Mouse (Mus musculus) CD4-positive helper T cell, adult 2 months (primary cell): ENCODE measurements around the gene Nckipsd.

Experiments
- DNase-seq: peaks from one replicate; pipeline ENCODE4 v3.0.0-alpha.2; 2012; ENCODE audit warnings: low read depth, missing footprints, low spot score

Nckipsd gene

DNA sequence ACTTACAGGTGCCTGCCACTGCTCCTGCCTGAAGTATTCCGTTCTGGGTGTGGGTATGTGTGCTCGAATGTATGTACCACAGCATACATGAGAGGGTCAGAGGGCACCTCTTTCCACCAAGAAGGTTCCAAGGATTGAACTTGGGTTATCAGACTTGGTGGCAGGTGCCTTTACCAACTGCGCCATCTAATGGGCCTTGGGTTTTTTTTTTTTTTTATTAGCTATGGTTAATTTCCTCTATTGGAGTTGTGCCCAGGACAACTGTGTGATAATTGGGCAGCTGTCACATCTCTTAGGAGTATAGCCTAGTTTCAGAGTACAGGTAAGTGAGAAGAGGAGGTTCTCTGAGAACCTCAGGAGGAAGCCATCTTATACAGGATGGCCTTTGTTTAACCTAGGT, 8.6 kb upstream of the Nckipsd start:
- DNase-seq = no peak

GRCm38 (mm10) chr9:108805768-108806167, 2.4 kb upstream of the Nckipsd start:
- no peak for DNase-seq

GRCm38 (mm10) chr9:108806379-108806778, 1.8 kb upstream of the Nckipsd start:
- DNase-seq = no peak

DNA sequence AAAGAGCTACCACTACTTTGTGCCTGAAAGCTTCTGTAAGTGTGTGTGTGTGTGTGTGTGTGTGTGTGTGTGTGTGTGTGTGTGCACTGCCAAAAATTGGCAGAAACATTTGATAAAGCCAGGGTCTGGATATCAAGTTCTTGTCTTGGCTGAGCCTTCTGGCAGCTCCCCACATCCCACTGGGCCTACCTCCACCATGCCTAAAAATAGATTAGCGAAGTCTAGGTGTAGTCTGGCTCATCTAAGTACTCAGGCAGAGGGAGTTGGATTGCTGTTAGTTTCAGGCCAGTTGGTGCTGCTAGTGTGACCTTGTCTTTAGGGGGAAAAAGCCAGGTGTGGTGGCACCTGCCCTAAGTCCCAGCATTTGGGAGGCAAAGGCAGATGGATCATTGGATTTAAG, 1.3 kb upstream of the Nckipsd start:
- no peak for DNase-seq

GRCm38 (mm10) chr9:108807674-108808073, 494 bp upstream of the Nckipsd start:
- DNase-seq = peak; percentile 17

- no peak for DNase-seq
Measured at GRCm38 (mm10) chr9:108809188-108809587, 1.0 kb downstream of the Nckipsd start.

- DNase-seq = no peak
Measured at GRCm38 (mm10) chr9:108809723-108810122, 1.6 kb downstream of the Nckipsd start.

DNA sequence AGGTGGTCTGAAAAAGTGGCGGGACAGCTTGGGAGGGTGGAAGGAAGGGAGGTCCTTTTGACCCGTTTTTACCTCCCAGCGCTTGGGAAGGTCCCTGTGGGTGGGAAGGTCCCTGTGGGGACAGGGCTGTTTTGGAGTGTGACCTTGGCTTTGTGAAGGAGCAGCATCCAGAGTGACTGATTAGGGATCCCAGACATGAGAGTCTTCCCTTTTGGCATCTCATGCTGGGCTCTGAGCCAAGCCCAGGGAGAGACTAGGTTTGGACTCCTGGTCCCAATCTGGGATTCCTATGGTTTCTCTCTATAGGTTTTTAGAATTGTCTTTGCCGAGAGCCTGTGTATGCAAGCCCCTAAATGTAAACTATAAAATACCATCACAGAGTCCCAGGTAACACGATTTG, 2.3 kb downstream of the Nckipsd start:
- DNase-seq = no peak

DNA sequence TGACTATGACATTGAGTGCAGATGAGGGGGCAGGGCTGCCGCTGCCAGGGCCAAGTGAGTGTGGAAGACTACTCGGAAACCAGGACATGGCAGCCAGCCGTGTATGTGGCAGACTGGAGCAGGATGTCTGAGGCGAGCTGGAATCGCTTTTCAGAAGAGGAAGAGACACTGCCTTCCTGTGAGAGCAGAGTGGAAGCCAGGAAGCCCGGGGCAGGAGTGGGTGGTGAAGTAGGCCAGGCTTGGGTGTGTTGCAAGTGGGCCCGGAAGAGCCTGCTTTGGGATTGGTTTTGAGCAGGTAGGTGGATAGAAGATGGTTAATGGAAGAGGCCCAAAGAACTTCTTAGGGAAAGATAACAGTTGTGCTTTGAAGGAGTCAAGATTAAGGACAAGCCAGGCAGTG, 7.4 kb downstream of the Nckipsd start:
- no peak for DNase-seq

GRCm38 (mm10) chr9:108819495-108819894, 11.3 kb downstream of the Nckipsd start:
- peak; percentile 48 for DNase-seq

DNA sequence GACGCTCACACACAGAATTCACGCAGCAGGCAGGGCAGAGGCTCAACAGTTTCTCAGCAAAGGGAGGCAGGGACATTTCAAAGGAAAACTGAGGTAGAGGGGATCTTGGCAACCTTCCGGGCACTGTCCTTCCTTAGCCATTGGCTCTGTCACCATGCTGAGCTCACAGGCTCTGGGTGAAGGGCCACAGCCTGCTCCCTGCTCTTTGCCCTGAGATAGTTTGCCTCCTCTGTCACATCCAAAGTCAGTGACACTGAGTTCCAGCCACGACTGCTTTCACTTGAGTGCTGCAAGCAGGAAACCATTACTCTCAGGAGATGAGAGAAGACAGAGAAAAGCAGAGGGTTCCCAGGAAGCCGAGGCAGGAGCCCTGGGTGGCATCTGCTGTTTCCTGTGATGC, 11.9 kb downstream of the Nckipsd start:
- DNase-seq = no peak

DNA sequence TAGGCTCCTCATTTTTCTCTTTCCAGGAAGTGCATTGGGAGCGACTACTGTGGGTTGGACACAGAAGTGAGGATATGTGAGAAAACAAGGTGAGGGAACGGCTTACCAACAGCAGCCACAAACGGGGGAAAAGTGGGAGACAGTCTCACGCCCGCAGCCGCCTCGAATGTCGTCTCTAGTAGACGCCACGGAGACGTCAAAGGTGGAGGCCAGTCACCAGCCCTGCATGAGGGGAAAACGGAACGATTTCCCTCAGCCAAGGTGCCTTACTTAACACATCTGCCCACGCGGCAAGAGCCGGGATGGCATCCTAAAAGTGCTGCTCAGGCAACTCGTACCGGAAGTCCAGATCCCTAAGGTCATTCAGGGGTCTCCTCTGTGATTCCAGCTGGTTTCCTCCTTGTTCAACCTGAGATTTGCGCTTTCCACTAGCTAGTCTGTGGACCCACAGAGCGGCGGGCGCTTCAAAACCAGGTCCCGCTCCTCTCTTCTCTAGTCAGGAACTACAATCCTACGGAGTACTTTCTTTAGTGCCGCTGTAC, 16.0 kb downstream of the Nckipsd start:
- no peak for DNase-seq

DNA sequence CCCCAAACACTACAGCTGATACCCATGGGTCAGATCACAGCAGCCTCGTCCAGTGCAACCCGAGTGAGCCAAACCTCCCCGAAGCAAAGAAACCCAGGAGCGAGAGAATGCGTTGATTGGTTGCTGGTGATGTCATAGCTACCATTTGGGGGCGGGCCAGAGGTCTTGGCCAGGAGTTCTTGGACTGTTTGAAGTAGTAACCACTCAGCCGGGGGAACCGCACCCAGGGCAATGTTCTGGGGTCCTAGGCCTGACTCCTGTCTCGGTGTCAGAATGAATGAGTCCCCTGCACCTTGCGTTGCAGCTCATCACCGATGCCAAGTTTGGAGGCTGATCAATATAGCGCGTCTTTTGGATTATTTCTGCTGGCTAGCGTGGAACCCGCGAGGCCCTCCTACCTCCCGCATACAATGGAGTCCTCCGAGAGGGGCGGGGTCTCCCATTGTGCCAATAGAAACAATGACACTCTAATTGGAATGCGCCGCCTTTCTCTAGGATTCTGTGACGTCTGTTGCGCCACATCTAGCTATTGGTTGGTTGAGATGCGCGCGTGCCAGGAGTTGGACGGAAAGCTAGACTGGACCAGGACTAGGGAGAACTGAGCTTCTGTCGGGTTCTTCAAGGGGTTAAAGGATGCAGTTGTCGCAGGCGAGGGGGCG, 16.7 kb downstream of the Nckipsd start:
- DNase-seq = no peak

GRCm38 (mm10) chr9:108825820-108826699, 17.9 kb downstream of the Nckipsd start, which contains the start of gene Celsr3:
Gene Celsr3, plus strand, starts transcription at chr9:108826320.
- peak; percentile 19 for DNase-seq

- DNase-seq = peak; percentile 76
Measured at GRCm38 (mm10) chr9:108826700-108827340, 18.7 kb downstream of the Nckipsd start.

DNA sequence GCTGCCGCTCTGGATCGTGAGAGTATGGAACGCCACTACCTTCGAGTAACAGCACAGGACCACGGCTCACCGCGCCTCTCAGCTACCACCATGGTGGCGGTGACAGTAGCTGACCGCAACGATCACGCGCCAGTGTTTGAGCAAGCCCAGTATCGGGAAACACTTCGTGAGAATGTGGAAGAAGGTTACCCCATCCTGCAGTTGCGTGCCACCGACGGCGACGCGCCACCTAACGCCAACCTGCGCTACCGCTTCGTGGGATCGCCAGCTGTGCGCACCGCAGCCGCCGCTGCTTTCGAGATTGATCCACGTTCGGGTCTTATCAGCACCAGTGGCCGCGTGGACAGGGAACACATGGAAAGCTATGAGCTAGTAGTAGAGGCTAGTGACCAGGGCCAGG, 19.3 kb downstream of the Nckipsd start:
- DNase-seq = no peak

GRCm38 (mm10) chr9:108827906-108828305, 19.7 kb downstream of the Nckipsd start:
- no peak for DNase-seq

DNA sequence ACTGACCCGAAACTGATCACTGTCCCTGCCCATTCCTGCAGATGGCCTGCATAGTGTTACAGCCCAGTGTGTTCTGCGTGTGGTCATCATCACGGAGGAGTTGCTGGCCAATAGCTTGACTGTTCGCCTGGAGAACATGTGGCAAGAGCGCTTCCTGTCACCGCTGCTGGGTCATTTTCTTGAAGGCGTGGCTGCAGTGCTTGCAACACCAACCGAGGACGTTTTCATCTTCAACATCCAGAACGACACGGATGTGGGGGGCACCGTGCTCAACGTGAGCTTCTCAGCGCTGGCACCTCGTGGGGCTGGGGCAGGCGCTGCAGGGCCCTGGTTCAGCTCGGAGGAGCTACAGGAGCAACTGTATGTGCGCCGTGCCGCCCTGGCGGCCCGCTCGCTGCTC, 23.5 kb downstream of the Nckipsd start:
- peak; percentile 39 for DNase-seq

- DNase-seq = peak; percentile 89
Measured at GRCm38 (mm10) chr9:108832390-108833108, 24.4 kb downstream of the Nckipsd start.

DNA sequence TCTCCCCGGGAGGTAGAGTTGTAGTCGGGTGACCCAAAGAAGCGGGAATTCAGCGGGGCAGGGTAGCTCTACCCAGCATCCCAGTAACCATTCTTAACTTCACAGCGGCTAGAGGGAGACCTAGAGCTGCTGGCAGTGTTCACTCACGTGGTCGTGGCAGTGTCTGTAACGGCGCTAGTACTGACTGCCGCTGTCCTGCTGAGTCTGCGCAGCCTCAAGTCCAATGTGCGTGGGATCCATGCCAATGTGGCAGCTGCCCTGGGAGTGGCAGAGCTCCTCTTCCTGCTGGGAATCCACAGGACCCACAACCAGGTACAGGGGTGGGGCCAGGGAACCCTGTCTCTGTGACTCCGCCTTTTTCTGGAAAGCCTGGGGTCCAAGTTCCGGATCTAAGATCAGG, 34.8 kb downstream of the Nckipsd start:
- no peak for DNase-seq

- no peak for DNase-seq
Measured at GRCm38 (mm10) chr9:108845390-108845789, 37.2 kb downstream of the Nckipsd start.
